Mouse (Mus musculus): ENCODE data around the gene Pik3c2a. TPM values are rescaled to one million over a fixed set of nuclear protein-coding genes. Genes with fewer than 3 reads are reported as not detected.

Pik3c2a gene
- total and polyA plus RNA-seq, 2 experiments = 1.7 to 40.7 TPM

- no peak for DNase-seq (ENCODE audit: extremely low read depth, low read depth, low spot score)
- no peaks in the 10 kb centered on the region for H3K27me3 ChIP-seq (ENCODE audit: control insufficient read depth, insufficient read depth, low read length)
- whole genome bisulfite sequencing = 74% methylated on average over 2 of the region's 2 CpGs
- no peak overlapping the region for H3K27ac ChIP-seq (replicated peaks; ENCODE audit: insufficient read depth, low read depth, low read length)
- H3K9ac ChIP-seq (ENCODE audit: low read depth, low read length) = no peak overlapping the region
- TF ChIP-seq POLR2A (IDR thresholded peaks at IDR 0.05; ENCODE audit: extremely low read depth, insufficient read depth, low read length) (no peak), CTCF (IDR thresholded peaks at IDR 0.05; ENCODE audit: low read depth, low read length) (no peak)
- H3K79me2 ChIP-seq (ENCODE audit: control insufficient read depth, insufficient read depth, low read length) = peaks cover 6% of the 10 kb centered on the region; the same call in 1 of the 2 replicates
- H3K36me3 ChIP-seq (ENCODE audit: control insufficient read depth, insufficient read depth, low read length) = peaks cover 25% of the 10 kb centered on the region
- H3K4me1 ChIP-seq (ENCODE audit: control insufficient read depth, insufficient read depth, low read length) = peaks cover 5% of the 10 kb centered on the region
- H3K4me3 ChIP-seq (ENCODE audit: insufficient read depth, low read depth, low read length) = no peak overlapping the region
Measured at GRCm38 (mm10) chr7:116331246-116331645, 112.0 kb downstream of the Pik3c2a start.

GRCm38 (mm10) chr7:116329858-116330257 lies 113.4 kb downstream of the Pik3c2a start:
- no peak overlapping the region for H3K27ac ChIP-seq (replicated peaks; ENCODE audit: insufficient read depth, low read depth, low read length)
- H3K27me3 ChIP-seq (ENCODE audit: control insufficient read depth, insufficient read depth, low read length) = no peaks in the 10 kb centered on the region
- H3K4me1 ChIP-seq (ENCODE audit: control insufficient read depth, insufficient read depth, low read length) = peaks cover 5% of the 10 kb centered on the region
- WGBS = 93% methylated on average over 4 of the region's 4 CpGs
- no peak overlapping the region for H3K4me3 ChIP-seq (ENCODE audit: insufficient read depth, low read depth, low read length)
- peaks cover 6% of the 10 kb centered on the region; the same call in 1 of the 2 replicates for H3K79me2 ChIP-seq (ENCODE audit: control insufficient read depth, insufficient read depth, low read length)
- H3K9ac ChIP-seq (ENCODE audit: low read depth, low read length) = no peak overlapping the region
- TF ChIP-seq POLR2A (IDR thresholded peaks at IDR 0.05; ENCODE audit: extremely low read depth, insufficient read depth, low read length) (no peak), CTCF (IDR thresholded peaks at IDR 0.05; ENCODE audit: low read depth, low read length) (no peak)
- no peak for DNase-seq (ENCODE audit: extremely low read depth, low read depth, low spot score)
- peaks cover 25% of the 10 kb centered on the region for H3K36me3 ChIP-seq (ENCODE audit: control insufficient read depth, insufficient read depth, low read length)

- H3K27ac ChIP-seq (replicated peaks; ENCODE audit: insufficient read depth, low read depth, low read length) = no peak overlapping the region
- no peak overlapping the region for H3K9ac ChIP-seq (ENCODE audit: low read depth, low read length)
- peaks cover 4% of the 10 kb centered on the region; the same call in 1 of the 2 replicates for H3K79me2 ChIP-seq (ENCODE audit: control insufficient read depth, insufficient read depth, low read length)
- H3K27me3 ChIP-seq (ENCODE audit: control insufficient read depth, insufficient read depth, low read length) = no peaks in the 10 kb centered on the region
- H3K4me1 ChIP-seq (ENCODE audit: control insufficient read depth, insufficient read depth, low read length) = peaks cover 2% of the 10 kb centered on the region
- H3K4me3 ChIP-seq (ENCODE audit: insufficient read depth, low read depth, low read length) = no peak overlapping the region
- no peak for TF ChIP-seq POLR2A (IDR thresholded peaks at IDR 0.05; ENCODE audit: extremely low read depth, insufficient read depth, low read length)
- no peak for TF ChIP-seq CTCF (IDR thresholded peaks at IDR 0.05; ENCODE audit: low read depth, low read length)
- H3K36me3 ChIP-seq (ENCODE audit: control insufficient read depth, insufficient read depth, low read length) = peaks cover 25% of the 10 kb centered on the region
- WGBS = 85% methylated on average over 7 of the region's 7 CpGs
- no peak for DNase-seq (ENCODE audit: extremely low read depth, low read depth, low spot score)
Measured at GRCm38 (mm10) chr7:116328777-116329176, 114.5 kb downstream of the Pik3c2a start.

- Histone ChIP-seq H3K27ac (replicated peaks; ENCODE audit: insufficient read depth, low read depth, low read length) (no peak overlapping the region), H3K4me3 (ENCODE audit: insufficient read depth, low read depth, low read length) (no peak overlapping the region), H3K9ac (ENCODE audit: low read depth, low read length) (no peak overlapping the region), H3K36me3 (ENCODE audit: control insufficient read depth, insufficient read depth, low read length) (peaks cover 25% of the 10 kb centered on the region), H3K79me2 (ENCODE audit: control insufficient read depth, insufficient read depth, low read length) (no peaks in the 10 kb centered on the region), H3K27me3 (ENCODE audit: control insufficient read depth, insufficient read depth, low read length) (no peaks in the 10 kb centered on the region), H3K4me1 (ENCODE audit: control insufficient read depth, insufficient read depth, low read length) (peaks cover 5% of the 10 kb centered on the region)
- DNase-seq (ENCODE audit: extremely low read depth, low read depth, low spot score) = no peak
- TF ChIP-seq POLR2A (IDR thresholded peaks at IDR 0.05; ENCODE audit: extremely low read depth, insufficient read depth, low read length) (no peak), CTCF (IDR thresholded peaks at IDR 0.05; ENCODE audit: low read depth, low read length) (no peak)
- WGBS = 84% methylated on average over 5 of the region's 5 CpGs
Measured at GRCm38 (mm10) chr7:116327901-116328300, 115.3 kb downstream of the Pik3c2a start.

- no peaks in the 10 kb centered on the region for H3K36me3 ChIP-seq (ENCODE audit: control insufficient read depth, insufficient read depth, low read length)
- H3K79me2 ChIP-seq (ENCODE audit: control insufficient read depth, insufficient read depth, low read length) = no peaks in the 10 kb centered on the region
- H3K4me1 ChIP-seq (ENCODE audit: control insufficient read depth, insufficient read depth, low read length) = 0 out of 2 replicates have a peak, but pooled peaks cover 3% of the 10 kb centered on the region
- no peaks in the 10 kb centered on the region for H3K27me3 ChIP-seq (ENCODE audit: control insufficient read depth, insufficient read depth, low read length)
- peak; percentile 49 for DNase-seq (ENCODE audit: extremely low read depth, low read depth, low spot score)
- H3K27ac ChIP-seq (replicated peaks; ENCODE audit: insufficient read depth, low read depth, low read length) = no peak overlapping the region
- no peak overlapping the region for H3K4me3 ChIP-seq (ENCODE audit: insufficient read depth, low read depth, low read length)
- 33% methylated on average over 10 of the region's 10 CpGs for WGBS
- peak; percentile 95 for TF ChIP-seq CTCF (IDR thresholded peaks at IDR 0.05; ENCODE audit: low read depth, low read length)
- TF ChIP-seq POLR2A (IDR thresholded peaks at IDR 0.05; ENCODE audit: extremely low read depth, insufficient read depth, low read length) = no peak
- H3K9ac ChIP-seq (ENCODE audit: low read depth, low read length) = no peak overlapping the region
Measured at GRCm38 (mm10) chr7:116323331-116323964, 119.8 kb downstream of the Pik3c2a start.

GRCm38 (mm10) chr7:116309456-116309855 lies 133.8 kb downstream of the Pik3c2a start:
- Histone ChIP-seq H3K79me2 (ENCODE audit: control insufficient read depth, insufficient read depth, low read length) (peaks cover 4% of the 10 kb centered on the region; the same call in 1 of the 2 replicates), H3K27me3 (ENCODE audit: control insufficient read depth, insufficient read depth, low read length) (no peaks in the 10 kb centered on the region), H3K4me3 (ENCODE audit: insufficient read depth, low read depth, low read length) (peak overlapping the region; percentile 25), H3K4me1 (ENCODE audit: control insufficient read depth, insufficient read depth, low read length) (peaks cover 2% of the 10 kb centered on the region; the same call in 1 of the 2 replicates), H3K9ac (ENCODE audit: low read depth, low read length) (peak overlapping the region; percentile 34; the same call in 1 of the 2 replicates), H3K27ac (replicated peaks; ENCODE audit: insufficient read depth, low read depth, low read length) (peak overlapping the region; percentile 15; the same call in 1 of the 2 replicates), H3K36me3 (ENCODE audit: control insufficient read depth, insufficient read depth, low read length) (no peaks in the 10 kb centered on the region)
- no peak for TF ChIP-seq CTCF (IDR thresholded peaks at IDR 0.05; ENCODE audit: low read depth, low read length)
- no peak for TF ChIP-seq POLR2A (IDR thresholded peaks at IDR 0.05; ENCODE audit: extremely low read depth, insufficient read depth, low read length)
- peak; percentile 57 for DNase-seq (ENCODE audit: extremely low read depth, low read depth, low spot score)
- 19% methylated on average over 9 of the region's 9 CpGs for WGBS
